Comparison of ENCODE assay signal across 15 mouse cellular contexts in genomic region chr9:61325931-61326351, GRCm38 (mm10). TPM values are rescaled to one million over a fixed set of nuclear protein-coding genes. Genes with fewer than 3 reads are reported as not detected.
DNase-seq lines count a peak whose midpoint lies in the region; ATAC-seq and TF ChIP-seq lines count a peak whose summit lies in the region.
"Had no signal": no experiment of that assay in that cellular context is flagged by ENCODE, and none has a peak within 500 bp of the region (broad histone marks: within the 10 kb centered on the region; RNA-seq: fewer than 3 reads in every experiment).

No protein-coding gene starts in this region.

- no peak for TF ChIP-seq CTCF in lung, postnatal 0 days (IDR thresholded peaks at IDR 0.05)
- no peak for TF ChIP-seq CTCF in liver, postnatal 0 days (IDR thresholded peaks at IDR 0.05; ENCODE audit: low read depth)

- peak overlapping the region; percentile 51 for H3K27ac ChIP-seq in hindbrain, embryonic 11.5 days (ENCODE audit: low read depth, low read length)
- no peak overlapping the region for H3K27ac ChIP-seq in hindbrain, embryonic 14.5 days
- no peak overlapping the region for H3K27ac ChIP-seq in lung, postnatal 0 days (ENCODE audit: low read length)
- H3K27ac ChIP-seq in liver, postnatal 0 days (ENCODE audit: low read depth) = no peak overlapping the region

- no peak overlapping the region for H3K4me2 ChIP-seq in hindbrain, embryonic 11.5 days (replicated peaks; ENCODE audit: low read depth, low read length)
- no peak overlapping the region for H3K4me2 ChIP-seq in hindbrain, embryonic 14.5 days (replicated peaks)
- H3K4me2 ChIP-seq in lung, postnatal 0 days (replicated peaks; ENCODE audit: low read depth, low read length) = no peak overlapping the region
- no peak overlapping the region for H3K4me2 ChIP-seq in liver, postnatal 0 days (ENCODE audit: low read depth, low read length)

- peak; percentile 53; the same call in 1 of the 2 replicates for ATAC-seq in hindbrain, embryonic 11.5 days (ENCODE audit: low FRiP score)
- ATAC-seq in hindbrain, embryonic 14.5 days (ENCODE audit: low FRiP score) = no peak
- no peak for ATAC-seq in lung, postnatal 0 days
- ATAC-seq in liver, postnatal 0 days = no peak
- ATAC-seq: activated CD4-positive, CD25-positive, alpha-beta regulatory T cell, adult 4 months; inflammation-experienced regulatory T-cells, adult 6 months had no signal

- 30% methylated on average over 7 of the region's 7 CpGs for WGBS in hindbrain, embryonic 11.5 days
- 25% methylated on average over 7 of the region's 7 CpGs for WGBS in hindbrain, embryonic 14.5 days
- 40% methylated on average over 7 of the region's 7 CpGs for WGBS in lung, postnatal 0 days
- 33% methylated on average over 7 of the region's 7 CpGs for WGBS in liver, postnatal 0 days (ENCODE audit: insufficient replicate concordance)

- peaks cover 16% of the 10 kb centered on the region for H3K4me1 ChIP-seq in hindbrain, embryonic 11.5 days (replicated peaks; ENCODE audit: control insufficient read depth, insufficient read depth, low read length)
- peaks cover 21% of the 10 kb centered on the region for H3K4me1 ChIP-seq in hindbrain, embryonic 14.5 days (replicated peaks; ENCODE audit: control insufficient read depth, insufficient read depth, low read length)
- H3K4me1 ChIP-seq in lung, postnatal 0 days (ENCODE audit: insufficient read depth, low read depth, low read length) = no peaks in the 10 kb centered on the region; the same call in 1 of the 2 replicates
- H3K4me1 ChIP-seq in liver, postnatal 0 days (ENCODE audit: insufficient read depth) = peaks cover 34% of the 10 kb centered on the region

- H3K9ac ChIP-seq in hindbrain, embryonic 11.5 days (ENCODE audit: low read depth, low read length) = no peak overlapping the region
- no peak overlapping the region for H3K9ac ChIP-seq in hindbrain, embryonic 14.5 days
- H3K9ac ChIP-seq in lung, postnatal 0 days (replicated peaks; ENCODE audit: low read depth) = no peak overlapping the region
- no peak overlapping the region for H3K9ac ChIP-seq in liver, postnatal 0 days (replicated peaks)

- H3K4me3 ChIP-seq in hindbrain, embryonic 11.5 days (ENCODE audit: low read depth, low read length) = no peak overlapping the region
- H3K4me3 ChIP-seq in hindbrain, embryonic 14.5 days (replicated peaks; ENCODE audit: low read length) = no peak overlapping the region
- H3K4me3 ChIP-seq in lung, postnatal 0 days (ENCODE audit: low read depth, low read length) = no peak overlapping the region
- H3K4me3 ChIP-seq in liver, postnatal 0 days (ENCODE audit: low read depth, low read length) = no peak overlapping the region
- H3K4me3 ChIP-seq: erythroblast, embryonic 14.5 days had no signal

- peak; percentile 40 for DNase-seq in hindbrain, embryonic 11.5 days (ENCODE audit: low spot score)
- DNase-seq in hindbrain, embryonic 14.5 days (ENCODE audit: low spot score) = no peak
- peak; percentile 36 for DNase-seq in urinary bladder, postnatal 14 days (ENCODE audit: low spot score)
- no peak for DNase-seq in urinary bladder, postnatal 10 days (ENCODE audit: low spot score)
- DNase-seq in embryo, embryonic 10 days (ENCODE audit: low spot score) = peak; percentile 68
- DNase-seq in yolk sac, embryonic 10.5 days (ENCODE audit: low spot score) = peak; percentile 77
- DNase-seq in lung, postnatal 0 days (ENCODE audit: low spot score) = no peak
- DNase-seq in liver, postnatal 0 days = no peak
- DNase-seq: cerebellum, adult 11-12 months; gastrocnemius, postnatal 10 days; lung, postnatal 10 days; right cerebral cortex, postnatal 4 days had no signal

- H3K9me3 ChIP-seq in hindbrain, embryonic 11.5 days (ENCODE audit: control insufficient read depth, low read length) = no peaks in the 10 kb centered on the region
- H3K9me3 ChIP-seq in hindbrain, embryonic 14.5 days (ENCODE audit: control insufficient read depth, low read length) = no peaks in the 10 kb centered on the region
- H3K9me3 ChIP-seq in lung, postnatal 0 days (ENCODE audit: low read length) = no peaks in the 10 kb centered on the region
- H3K9me3 ChIP-seq in liver, postnatal 0 days (ENCODE audit: low read length) = no peaks in the 10 kb centered on the region

- no peaks in the 10 kb centered on the region; the same call in 1 of the 2 replicates for H3K27me3 ChIP-seq in hindbrain, embryonic 11.5 days (ENCODE audit: control insufficient read depth, insufficient read depth, low read length)
- peaks cover 9% of the 10 kb centered on the region; the same call in 1 of the 2 replicates for H3K27me3 ChIP-seq in hindbrain, embryonic 14.5 days (ENCODE audit: control insufficient read depth, insufficient read depth, low read length)
- peaks cover 52% of the 10 kb centered on the region for H3K27me3 ChIP-seq in lung, postnatal 0 days (replicated peaks; ENCODE audit: insufficient read depth, low read length)
- no peaks in the 10 kb centered on the region for H3K27me3 ChIP-seq in liver, postnatal 0 days (ENCODE audit: insufficient read depth, low read length)

- no peak for TF ChIP-seq EP300 in lung, postnatal 0 days (IDR thresholded peaks at IDR 0.05)
- TF ChIP-seq EP300 in liver, postnatal 0 days (IDR thresholded peaks at IDR 0.05; ENCODE audit: low read depth) = no peak

- H3K36me3 ChIP-seq in hindbrain, embryonic 11.5 days (ENCODE audit: control insufficient read depth, insufficient read depth, low read length) = no peaks in the 10 kb centered on the region
- H3K36me3 ChIP-seq in hindbrain, embryonic 14.5 days (replicated peaks; ENCODE audit: control insufficient read depth, insufficient read depth) = no peaks in the 10 kb centered on the region
- no peaks in the 10 kb centered on the region for H3K36me3 ChIP-seq in lung, postnatal 0 days (ENCODE audit: insufficient read depth, low read length)
- no peaks in the 10 kb centered on the region for H3K36me3 ChIP-seq in liver, postnatal 0 days (replicated peaks; ENCODE audit: insufficient read depth, low read length)

RNA-seq across cellular contexts. Expression of gene Tle3, which starts 46.2 kb away (rescaled TPM):
- polyA plus RNA-seq in hindbrain, embryonic 11.5 days (2014; fragmentation: Nextera tagmentation; extraction: Ambion mirVana) = 33.7 and 36.7 TPM in 2 replicates
- polyA plus RNA-seq in hindbrain, embryonic 14.5 days (2014; fragmentation: Nextera tagmentation; extraction: Ambion mirVana) = 22.4 and 23.9 TPM in 2 replicates
- 16.2 and 16.3 TPM in 2 replicates for polyA plus RNA-seq in lung, postnatal 0 days (2015; fragmentation: Nextera tagmentation; extraction: Ambion mirVana)
- polyA plus RNA-seq in liver, postnatal 0 days (2015; fragmentation: Nextera tagmentation; extraction: Ambion mirVana) = 3.2 and 3.6 TPM in 2 replicates

Comparison
In these comparisons a context has a peak if more than half of its experiments do, and no peak if none do; other contexts are left out.
1. DNase-seq: peak in hindbrain, embryonic 11.5 days (single experiment), urinary bladder, postnatal 14 days (single experiment), embryo, embryonic 10 days (single experiment) and yolk sac, embryonic 10.5 days (single experiment); none in hindbrain, embryonic 14.5 days (single experiment), urinary bladder, postnatal 10 days (single experiment), lung, postnatal 0 days (single experiment) and liver, postnatal 0 days (single experiment).